32 mouse cellular contexts compared by ENCODE assay signal in the genomic region with DNA sequence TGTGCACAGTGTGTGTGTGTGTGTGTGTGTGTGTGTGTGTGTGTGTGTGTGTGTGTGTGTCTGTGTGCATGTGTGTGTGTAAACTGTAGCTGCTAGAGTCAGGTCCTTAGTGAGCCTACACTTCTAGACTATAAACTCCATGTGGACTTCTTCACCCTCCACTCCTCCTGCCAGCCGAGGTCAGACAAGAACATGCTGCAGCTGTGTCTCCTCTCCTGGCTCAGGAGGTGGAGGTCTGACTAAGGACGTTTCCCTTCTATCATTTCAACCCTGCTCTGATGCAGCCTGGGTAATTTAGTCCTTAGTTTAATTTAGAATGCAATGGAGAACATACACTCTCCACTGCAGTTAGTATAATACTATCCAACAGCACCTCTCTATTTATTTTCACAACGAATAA.
"Had no signal": no experiment of that assay in that cellular context is flagged by ENCODE, and none has a peak within 500 bp of the region (broad histone marks: within the 10 kb centered on the region; RNA-seq: fewer than 3 reads in every experiment).

No protein-coding gene starts in this region.

- H3K4me2 ChIP-seq: limb, embryonic 12.5 days; limb, embryonic 13.5 days; limb, embryonic 15.5 days; liver, embryonic 11.5 days; liver, embryonic 12.5 days; liver, embryonic 13.5 days; liver, embryonic 15.5 days; lung, embryonic 15.5 days; midbrain, embryonic 11.5 days; midbrain, embryonic 12.5 days; midbrain, embryonic 13.5 days; midbrain, embryonic 15.5 days; neural tube, embryonic 12.5 days had no signal

- H3K9me3 ChIP-seq: limb, embryonic 10.5 days; limb, embryonic 12.5 days; limb, embryonic 13.5 days; limb, embryonic 15.5 days; liver, embryonic 12.5 days; liver, embryonic 13.5 days; liver, embryonic 15.5 days; lung, embryonic 15.5 days; megakaryocyte, embryonic 14.5 days; midbrain, embryonic 10.5 days; midbrain, embryonic 12.5 days; midbrain, embryonic 13.5 days; midbrain, embryonic 15.5 days; neural tube, embryonic 12.5 days had no signal

- H3K27me3 ChIP-seq: limb, embryonic 12.5 days; limb, embryonic 13.5 days; limb, embryonic 15.5 days; liver, embryonic 12.5 days; liver, embryonic 13.5 days; liver, embryonic 15.5 days; lung, embryonic 15.5 days; megakaryocyte, embryonic 14.5 days; midbrain, embryonic 12.5 days; midbrain, embryonic 13.5 days; midbrain, embryonic 15.5 days; neural tube, embryonic 12.5 days had no signal

- H3K4me1 ChIP-seq: limb, embryonic 10.5 days; limb, embryonic 12.5 days; limb, embryonic 13.5 days; limb, embryonic 15.5 days; liver, embryonic 12.5 days; liver, embryonic 13.5 days; liver, embryonic 15.5 days; lung, embryonic 15.5 days; midbrain, embryonic 10.5 days; midbrain, embryonic 12.5 days; midbrain, embryonic 15.5 days; neural tube, embryonic 12.5 days had no signal

- H3K27ac ChIP-seq: left cerebral cortex, adult 2 months; limb, embryonic 10.5 days; limb, embryonic 12.5 days; limb, embryonic 13.5 days; limb, embryonic 15.5 days; liver, embryonic 12.5 days; liver, embryonic 13.5 days; liver, embryonic 14.5 days; liver, embryonic 15.5 days; lung, embryonic 15.5 days; macrophage; midbrain, embryonic 10.5 days; midbrain, embryonic 12.5 days; midbrain, embryonic 13.5 days; midbrain, embryonic 15.5 days; neural tube, embryonic 12.5 days had no signal

- DNase-seq: left cerebral cortex, postnatal 4 days; liver; liver, embryonic 13.5 days; liver, postnatal 0 days; lung, adult 18-20 months; lung, adult 2 months; lung, postnatal 10 days; lung, postnatal 14 days; lung, postnatal 36 days; lung, postnatal 4 days; midbrain, embryonic 14.5 days had no signal

- H3K4me3 ChIP-seq: left cerebral cortex, adult 2 months; limb, embryonic 10.5 days; limb, embryonic 12.5 days; limb, embryonic 13.5 days; limb, embryonic 15.5 days; liver, embryonic 12.5 days; liver, embryonic 13.5 days; liver, embryonic 15.5 days; lung, embryonic 15.5 days; megakaryocyte, embryonic 14.5 days; midbrain, embryonic 10.5 days; midbrain, embryonic 12.5 days; midbrain, embryonic 13.5 days; midbrain, embryonic 15.5 days; myocyte; neural tube, embryonic 12.5 days had no signal

- H3K36me3 ChIP-seq: limb, embryonic 10.5 days; limb, embryonic 12.5 days; limb, embryonic 13.5 days; limb, embryonic 15.5 days; liver, embryonic 12.5 days; liver, embryonic 13.5 days; liver, embryonic 15.5 days; lung, embryonic 15.5 days; midbrain, embryonic 10.5 days; midbrain, embryonic 12.5 days; midbrain, embryonic 13.5 days; midbrain, embryonic 15.5 days; neural tube, embryonic 12.5 days had no signal

- H3K9ac ChIP-seq: limb, embryonic 12.5 days; limb, embryonic 13.5 days; limb, embryonic 15.5 days; liver, embryonic 12.5 days; liver, embryonic 13.5 days; liver, embryonic 14.5 days; liver, embryonic 15.5 days; liver, postnatal 0 days; lung, embryonic 15.5 days; midbrain, embryonic 12.5 days; midbrain, embryonic 13.5 days; midbrain, embryonic 15.5 days; neural tube, embryonic 12.5 days had no signal

- ATAC-seq: liver, embryonic 12.5 days; liver, postnatal 0 days; lung, postnatal 0 days; midbrain, embryonic 13.5 days; midbrain, embryonic 15.5 days; midbrain, embryonic 16.5 days had no signal
